Mouse (Mus musculus) cerebellum, adult 2 months (tissue): Measurements from ENCODE around the gene Ift81.

Source experiments
- CTCF ChIP-seq: fragments of 200-500 bp; IDR thresholded peaks from 2 replicates; pipeline ENCODE4 v1.5.1; 2011; ENCODE audit warnings: low read depth, mild to moderate bottlenecking, control low read depth, low read length, moderate library complexity, borderline replicate concordance; ENCODE audit not compliant: insufficient read depth
- POLR2A ChIP-seq: fragments of 200-500 bp; IDR thresholded peaks from 2 replicates; pipeline ENCODE4 v1.6.1; 2011; ENCODE audit warnings: low read length, control low read depth, borderline replicate concordance; ENCODE audit not compliant: insufficient read depth

DNA sequence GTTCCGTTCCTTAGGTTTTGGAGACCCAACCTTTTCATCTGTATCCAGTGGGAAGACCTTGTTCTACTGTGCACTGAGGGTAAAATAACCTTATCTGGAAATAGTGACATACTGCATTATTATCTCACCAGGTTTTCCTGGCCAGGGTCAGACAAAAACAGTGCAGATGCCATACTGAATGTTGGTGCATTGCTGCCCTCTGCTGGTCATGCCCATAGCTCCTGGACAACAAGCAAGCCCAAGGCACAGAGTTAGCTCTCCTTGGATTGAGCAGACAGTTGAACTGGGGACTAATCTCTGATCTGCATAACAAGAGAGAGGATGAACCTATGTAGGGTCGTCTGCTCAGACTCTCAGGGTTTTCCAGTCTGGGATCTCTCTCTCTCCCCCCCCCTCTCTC, 12.9 kb upstream of the Ift81 start:
- TF ChIP-seq POLR2A (no peak), CTCF (peak; percentile 98)
